ENCODE assay signal across 10 mouse cellular contexts in genomic region chr10:57632868-57633240, GRCm38 (mm10). TPM values are rescaled to one million over a fixed set of nuclear protein-coding genes. Genes with fewer than 3 reads are reported as not detected.
DNase-seq lines count a peak whose midpoint lies in the region; ATAC-seq and TF ChIP-seq lines count a peak whose summit lies in the region.
"Had no signal": no experiment of that assay in that cellular context is flagged by ENCODE, and none has a peak within 500 bp of the region (broad histone marks: within the 10 kb centered on the region; RNA-seq: fewer than 3 reads in every experiment).

No protein-coding gene starts in this region.

- WGBS in liver, embryonic 12.5 days (ENCODE audit: insufficient replicate concordance) = 70% methylated on average over 4 of the region's 4 CpGs
- 63% methylated on average over 4 of the region's 4 CpGs for WGBS in liver, embryonic 11.5 days
- WGBS in hindbrain, embryonic 12.5 days = 84% methylated on average over 4 of the region's 4 CpGs
- WGBS in midbrain, postnatal 0 days = 75% methylated on average over 4 of the region's 4 CpGs
- WGBS in thymus, adult 2 months = 93% methylated on average over 4 of the region's 4 CpGs

- H3K9me3 ChIP-seq in liver, embryonic 12.5 days (replicated peaks) = no peaks in the 10 kb centered on the region
- H3K9me3 ChIP-seq in liver, embryonic 11.5 days (ENCODE audit: control insufficient read depth, low read length) = no peaks in the 10 kb centered on the region; the same call in 1 of the 2 replicates
- H3K9me3 ChIP-seq in hindbrain, embryonic 12.5 days (replicated peaks) = no peaks in the 10 kb centered on the region; the same call in 1 of the 2 replicates
- H3K9me3 ChIP-seq in midbrain, postnatal 0 days (ENCODE audit: low read length) = no peaks in the 10 kb centered on the region

- H3K4me3 ChIP-seq in liver, embryonic 12.5 days = no peak overlapping the region
- no peak overlapping the region for H3K4me3 ChIP-seq in liver, embryonic 11.5 days (ENCODE audit: low read depth, low read length)
- peak overlapping the region; percentile 45; the same call in 1 of the 2 replicates for H3K4me3 ChIP-seq in hindbrain, embryonic 12.5 days
- H3K4me3 ChIP-seq in midbrain, postnatal 0 days (ENCODE audit: low read depth, low read length) = peak overlapping the region; percentile 66
- H3K4me3 ChIP-seq in thymus, adult 2 months (ENCODE audit: control insufficient read depth, insufficient read depth, low read length) = no peak overlapping the region

- no peak overlapping the region for H3K27ac ChIP-seq in liver, embryonic 12.5 days
- no peak overlapping the region for H3K27ac ChIP-seq in liver, embryonic 11.5 days (ENCODE audit: low read depth, low read length)
- no peak overlapping the region for H3K27ac ChIP-seq in hindbrain, embryonic 12.5 days
- no peak overlapping the region for H3K27ac ChIP-seq in midbrain, postnatal 0 days (ENCODE audit: low read depth, low read length)
- no peak overlapping the region for H3K27ac ChIP-seq in thymus, adult 2 months (ENCODE audit: control insufficient read depth, insufficient read depth, low read length)

- peaks cover 23% of the 10 kb centered on the region for H3K27me3 ChIP-seq in liver, embryonic 12.5 days (replicated peaks)
- peaks cover 14% of the 10 kb centered on the region for H3K27me3 ChIP-seq in liver, embryonic 11.5 days (replicated peaks; ENCODE audit: control insufficient read depth, insufficient read depth, low read length)
- H3K27me3 ChIP-seq in hindbrain, embryonic 12.5 days = peaks cover 8% of the 10 kb centered on the region
- H3K27me3 ChIP-seq in midbrain, postnatal 0 days (ENCODE audit: insufficient read depth, low read length) = no peaks in the 10 kb centered on the region
- no peaks in the 10 kb centered on the region for H3K27me3 ChIP-seq in thymus, adult 2 months (ENCODE audit: control insufficient read depth, insufficient read depth, low read length)

- H3K9ac ChIP-seq in liver, embryonic 12.5 days = no peak overlapping the region
- H3K9ac ChIP-seq in liver, embryonic 11.5 days (ENCODE audit: low read depth, low read length) = no peak overlapping the region
- H3K9ac ChIP-seq in hindbrain, embryonic 12.5 days = no peak overlapping the region
- H3K9ac ChIP-seq in midbrain, postnatal 0 days (replicated peaks; ENCODE audit: low read length, poor library complexity, severe bottlenecking) = no peak overlapping the region

- no peak for TF ChIP-seq CTCF in midbrain, postnatal 0 days (IDR thresholded peaks at IDR 0.05)
- no peak for TF ChIP-seq CTCF in thymus, adult 2 months (IDR thresholded peaks at IDR 0.05; ENCODE audit: borderline replicate concordance, control insufficient read depth, extremely low read depth, insufficient read depth, low read length, poor library complexity)

- no peak for ATAC-seq in liver, embryonic 12.5 days
- no peak for ATAC-seq in liver, embryonic 11.5 days (replicated peaks; ENCODE audit: low FRiP score)
- ATAC-seq in hindbrain, embryonic 12.5 days (ENCODE audit: low FRiP score) = 0 out of 2 replicates have a peak, but pooled peaks have one; percentile 9
- ATAC-seq in midbrain, postnatal 0 days (ENCODE audit: low FRiP score) = no peak

- no peaks in the 10 kb centered on the region for H3K36me3 ChIP-seq in liver, embryonic 12.5 days
- no peaks in the 10 kb centered on the region for H3K36me3 ChIP-seq in liver, embryonic 11.5 days (ENCODE audit: control insufficient read depth, insufficient read depth, low read length)
- no peaks in the 10 kb centered on the region for H3K36me3 ChIP-seq in hindbrain, embryonic 12.5 days
- no peaks in the 10 kb centered on the region for H3K36me3 ChIP-seq in midbrain, postnatal 0 days (ENCODE audit: insufficient read depth, low read length)
- no peaks in the 10 kb centered on the region for H3K36me3 ChIP-seq in thymus, adult 2 months (ENCODE audit: control insufficient read depth, insufficient read depth, low read length)

- peak overlapping the region; percentile 63; the same call in 1 of the 2 replicates for H3K4me2 ChIP-seq in liver, embryonic 12.5 days
- H3K4me2 ChIP-seq in liver, embryonic 11.5 days = no peak overlapping the region; the same call in 1 of the 2 replicates
- H3K4me2 ChIP-seq in hindbrain, embryonic 12.5 days (replicated peaks) = peak overlapping the region; percentile 87
- peak overlapping the region; percentile 95 for H3K4me2 ChIP-seq in midbrain, postnatal 0 days (ENCODE audit: low read depth, low read length, poor library complexity, severe bottlenecking)

- 0 out of 2 replicates have a peak, but pooled peaks cover 9% of the 10 kb centered on the region for H3K4me1 ChIP-seq in liver, embryonic 12.5 days
- H3K4me1 ChIP-seq in liver, embryonic 11.5 days (replicated peaks; ENCODE audit: control insufficient read depth, insufficient read depth, low read length) = no peaks in the 10 kb centered on the region; the same call in 1 of the 2 replicates
- peaks cover 7% of the 10 kb centered on the region for H3K4me1 ChIP-seq in hindbrain, embryonic 12.5 days
- H3K4me1 ChIP-seq in midbrain, postnatal 0 days (ENCODE audit: insufficient read depth, low read length) = peaks cover 5% of the 10 kb centered on the region; the same call in 1 of the 2 replicates
- no peaks in the 10 kb centered on the region for H3K4me1 ChIP-seq in thymus, adult 2 months (replicated peaks; ENCODE audit: control insufficient read depth, insufficient read depth, low read length)

- DNase-seq in cerebellum, postnatal 36 days = peak; percentile 46 to 64
- DNase-seq in cerebellum, postnatal 4 days (ENCODE audit: low spot score in 2 of 2) = no peak
- DNase-seq in liver, embryonic 11.5 days (ENCODE audit: low spot score) = no peak
- DNase-seq in midbrain, postnatal 0 days (ENCODE audit: low spot score) = no peak
- no peak for DNase-seq in layer of hippocampus, postnatal 10 days (ENCODE audit: low spot score in 2 of 2)
- no peak for DNase-seq in thymus, adult 2 months
- DNase-seq: kidney, adult 8-10 months had no signal

- no peak for TF ChIP-seq POLR2A in thymus, adult 2 months (IDR thresholded peaks at IDR 0.05; ENCODE audit: control insufficient read depth, extremely low read depth, insufficient read depth, low read length, poor library complexity)

RNA-seq across cellular contexts. Expression of gene Pkib, which starts 1.1 kb away (rescaled TPM):
- 1.9 and 2.3 TPM in 2 replicates for polyA plus RNA-seq in liver, embryonic 12.5 days (2016; fragmentation: Nextera tagmentation; extraction: Ambion mirVana)
- 0.48 and 1.2 TPM in 2 replicates for polyA plus RNA-seq in liver, embryonic 11.5 days (2014; fragmentation: Nextera tagmentation; extraction: Ambion mirVana)
- 1.7 and 3.6 TPM in 2 replicates for polyA plus RNA-seq in hindbrain, embryonic 12.5 days (2016; fragmentation: Nextera tagmentation; extraction: Ambion mirVana)
- 0.60 and 0.80 TPM in 2 replicates for total RNA-seq in midbrain, postnatal 0 days (2014; rRNA removed)
- polyA plus RNA-seq in midbrain, postnatal 0 days (2015; fragmentation: Nextera tagmentation; extraction: Ambion mirVana) = 3.2 and 6.7 TPM in 2 replicates
- total RNA-seq in layer of hippocampus, postnatal 10 days (2021) = 1 to 10 TPM; 6.8 to 9.8 TPM
- 3.0 and 4.3 TPM in 2 replicates for polyA plus RNA-seq in thymus, adult 2 months (2012; rRNA removed)
- polyA plus RNA-seq: C2C12 had no signal

Comparison
In these comparisons a context has a peak if more than half of its experiments do, and no peak if none do; other contexts are left out.
1. DNase-seq: peak in cerebellum, postnatal 36 days (2 of 2); none in cerebellum, postnatal 4 days (0 of 2), liver, embryonic 11.5 days (single experiment), midbrain, postnatal 0 days (single experiment), layer of hippocampus, postnatal 10 days (0 of 2) and thymus, adult 2 months (single experiment).
2. H3K4me3 ChIP-seq: peak in hindbrain, embryonic 12.5 days (single experiment) and midbrain, postnatal 0 days (single experiment); none in liver, embryonic 12.5 days (single experiment), liver, embryonic 11.5 days (single experiment) and thymus, adult 2 months (single experiment).